Mouse (Mus musculus): ENCODE data around the gene Zfp36.
A peak's percentile ranks its signal among the peaks of the same experiment; 100 is the strongest.

Zfp36 gene

DNA sequence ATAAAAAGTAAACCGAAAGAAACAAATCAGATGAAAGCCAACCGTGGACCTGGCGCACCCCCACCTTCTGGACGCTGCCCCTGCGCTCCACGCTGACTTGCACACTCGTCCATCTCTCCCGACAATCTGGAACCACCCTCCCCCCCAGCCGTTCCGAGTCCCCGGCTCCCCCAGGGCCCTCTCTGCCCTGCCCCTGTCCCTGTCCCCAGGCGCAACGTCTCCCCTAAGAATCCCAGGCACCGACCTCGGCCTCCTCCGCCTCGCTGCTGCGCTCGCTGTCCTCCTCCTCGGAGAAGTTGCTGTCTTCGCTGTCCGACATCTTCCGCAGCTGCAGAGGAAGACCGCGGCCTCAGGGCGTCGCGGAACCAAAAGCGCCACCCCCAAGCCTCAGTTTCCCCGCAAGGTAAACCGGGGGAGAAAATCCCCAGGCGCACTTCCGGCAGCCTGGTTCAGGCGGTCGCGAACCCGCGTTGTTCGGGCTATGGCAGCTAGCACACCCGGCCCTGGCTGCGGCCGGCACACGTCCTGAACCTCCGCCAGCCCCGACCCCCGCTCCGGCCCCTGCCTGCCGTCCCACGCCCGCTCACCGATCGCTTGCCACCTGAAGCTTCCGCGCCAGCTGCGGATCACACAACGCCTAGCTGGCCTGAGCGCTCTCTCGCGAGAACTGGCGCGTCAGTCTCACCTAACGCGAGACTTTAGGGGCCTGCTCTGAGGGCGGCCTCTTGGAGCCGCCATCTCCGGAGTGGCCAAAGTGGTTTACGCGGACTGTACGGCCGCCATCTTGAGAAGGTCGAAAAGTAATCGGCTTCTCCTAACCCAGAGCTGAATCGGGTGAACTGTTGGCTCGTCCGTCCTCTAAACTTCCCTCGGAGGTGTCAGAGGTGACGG is 41.7 kb downstream of the Zfp36 start, which contains the start of gene Supt5:
Supt5 (minus strand) TSS at position 639 of the 891 bp plus-strand sequence.
- DNase-seq (ENCODE audit: low spot score in 2 of 2) = peak; percentile 93

- DNase-seq (ENCODE audit: low spot score in 2 of 2) = no peak
Observed at GRCm38 (mm10) chr7:28335471-28335870, 44.6 kb downstream of the Zfp36 start.

DNA sequence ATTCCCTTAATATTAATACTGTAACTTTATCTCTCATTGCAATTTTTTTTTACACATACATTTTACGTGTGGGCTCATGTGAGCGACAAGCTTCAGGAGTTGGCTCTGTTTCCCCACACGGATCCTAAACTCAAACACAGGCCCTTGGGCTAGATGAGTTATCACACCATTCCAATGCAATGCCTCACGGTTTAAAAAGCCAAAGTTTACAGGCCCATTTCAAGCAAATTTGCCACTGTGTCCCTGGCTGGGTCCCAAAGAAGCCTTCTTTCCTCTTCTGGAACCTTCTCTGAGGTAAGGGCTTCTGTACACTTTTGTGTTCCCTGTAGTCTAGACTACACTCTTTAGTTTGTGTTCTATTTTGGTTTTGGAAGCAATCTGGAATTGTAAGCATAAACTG is 45.5 kb downstream of the Zfp36 start:
- DNase-seq (ENCODE audit: low spot score in 2 of 2) = no peak

GRCm38 (mm10) chr7:28328260-28328659 is 51.8 kb downstream of the Zfp36 start:
- no peak for DNase-seq (ENCODE audit: low spot score in 2 of 2)
